Mouse (Mus musculus) gonadal fat pad, adult 2 months (tissue): ENCODE measurements around the gene Serpinh1. TPM values are rescaled to one million over a fixed set of nuclear protein-coding genes. Genes with fewer than 3 reads are reported as not detected.
"Not testable (repeated sequence)": the region's sequence is repeated elsewhere in the genome, so short reads cannot be mapped to it uniquely, and the experiment has no call there.

Source experiments
- DNase-seq: peaks from one replicate; pipeline ENCODE4 v3.0.0-alpha.2; 2012; ENCODE audit warnings: low read depth
- polyA plus RNA-seq: library from polyadenylated mRNA; depleted of rRNA; stranded (reverse); fragments of >200 nt; gene quantifications from 2 replicates; pipeline ENCODE4 v1.2.3, GENCODE M21; 2012

Gene Serpinh1
- polyA plus RNA-seq, 1 experiment = 502 TPM

DNA sequence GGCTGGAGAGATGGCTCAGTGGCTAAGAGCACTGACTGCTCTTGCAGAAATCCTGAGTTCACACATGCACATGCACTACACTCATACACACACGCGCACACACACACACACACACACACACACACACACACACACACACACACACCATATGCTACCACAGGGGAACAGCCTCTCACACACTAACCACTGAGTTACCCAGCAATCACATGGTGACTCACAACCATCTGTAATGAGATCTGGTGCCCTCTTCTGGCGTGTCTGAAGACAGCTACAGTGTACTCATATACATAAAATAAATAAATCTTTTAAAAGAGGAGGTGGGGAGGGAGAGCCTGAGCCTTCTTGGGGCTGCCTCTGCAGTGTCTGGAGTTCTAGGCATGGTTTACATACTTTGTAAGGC is 21.3 kb upstream of the Serpinh1 start:
- DNase-seq = not testable (repeated sequence)

DNA sequence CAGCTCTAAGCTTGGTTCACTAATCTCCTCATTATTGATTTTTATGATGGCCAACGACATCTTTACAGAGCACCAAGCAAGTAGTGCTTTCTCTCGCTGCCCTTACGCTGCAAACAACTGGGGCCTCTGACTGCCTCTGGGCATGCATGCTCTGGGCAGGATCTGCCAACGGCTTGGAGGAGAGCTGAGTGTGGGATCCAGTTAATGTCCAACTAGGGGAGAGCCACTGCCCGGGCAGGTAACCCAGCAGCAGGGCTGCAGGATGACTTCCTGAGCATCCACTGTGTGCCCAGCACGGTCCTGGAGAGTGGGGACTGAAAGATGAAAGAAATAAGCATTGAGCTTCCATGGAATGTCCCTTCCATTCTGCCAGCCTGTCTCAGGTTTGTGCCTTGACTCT is 13.7 kb upstream of the Serpinh1 start:
- no peak for DNase-seq

DNA sequence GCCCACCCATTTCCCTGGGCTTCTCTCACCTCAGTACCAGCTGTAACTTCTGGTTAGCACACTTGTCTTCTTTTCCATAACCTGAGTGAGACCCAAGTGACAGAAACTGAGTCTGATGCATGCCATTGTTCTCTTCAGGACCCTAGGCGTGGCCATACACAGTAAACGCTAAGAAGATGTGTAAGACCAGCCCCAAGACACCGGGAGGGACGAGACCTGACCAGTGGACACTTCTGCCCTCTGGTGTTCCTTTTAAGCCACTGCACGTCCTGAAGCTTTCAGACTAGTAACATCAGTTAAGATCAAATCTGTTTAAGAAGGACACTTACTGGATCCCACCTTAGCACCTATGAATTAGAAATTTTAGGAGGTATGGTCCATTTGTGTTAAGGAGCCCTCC is 12.0 kb upstream of the Serpinh1 start:
- DNase-seq = no peak

DNA sequence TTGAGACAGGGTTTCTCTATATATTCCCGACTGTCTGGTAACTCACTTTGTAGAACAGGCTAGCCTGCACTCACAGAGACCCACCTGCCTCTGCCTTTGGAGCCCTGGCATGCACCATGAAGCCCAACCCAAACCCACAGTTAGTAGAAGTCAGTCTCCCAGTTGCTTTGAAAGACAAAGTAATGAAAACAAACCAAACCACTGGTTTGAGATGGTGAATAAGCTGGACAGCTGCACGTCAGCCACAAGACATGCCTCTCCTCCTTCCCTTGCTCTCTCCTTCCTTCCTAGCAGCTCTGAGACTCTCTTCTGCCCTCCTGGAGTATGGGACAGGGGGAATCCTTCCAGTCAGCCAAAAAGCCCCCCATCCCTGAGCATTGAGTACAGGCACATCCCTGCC is 9.1 kb upstream of the Serpinh1 start:
- no peak for DNase-seq

DNA sequence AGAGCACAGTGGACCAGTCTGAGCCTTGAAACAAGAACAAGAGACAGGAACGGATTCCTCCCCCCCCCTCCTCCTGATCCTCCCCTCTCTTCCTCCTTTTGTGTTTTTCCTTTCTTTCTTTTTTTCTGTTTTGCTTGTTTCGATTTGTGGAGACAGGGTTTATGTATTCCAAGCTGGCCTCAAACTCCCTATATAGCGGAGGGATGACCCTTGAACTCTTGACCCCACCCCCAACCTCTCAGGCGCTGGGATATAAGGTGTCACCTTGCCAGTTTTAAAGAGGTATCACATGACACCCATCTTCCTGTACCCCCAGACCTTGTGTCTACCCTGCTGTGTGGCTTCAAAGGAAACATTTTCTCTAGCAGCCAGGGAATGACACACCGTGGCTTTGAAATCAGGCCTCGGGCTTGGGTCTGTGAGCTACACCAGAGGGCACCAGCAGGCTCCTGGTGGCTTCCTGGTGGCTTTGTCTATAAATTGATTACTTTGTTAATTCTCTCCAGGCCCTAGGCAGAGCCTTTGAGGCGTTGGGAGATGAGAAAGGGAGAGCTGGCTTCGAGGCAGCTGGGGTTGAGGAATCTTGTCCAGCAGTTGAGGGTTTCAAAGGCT is 7.9 kb upstream of the Serpinh1 start:
- DNase-seq = no peak

DNA sequence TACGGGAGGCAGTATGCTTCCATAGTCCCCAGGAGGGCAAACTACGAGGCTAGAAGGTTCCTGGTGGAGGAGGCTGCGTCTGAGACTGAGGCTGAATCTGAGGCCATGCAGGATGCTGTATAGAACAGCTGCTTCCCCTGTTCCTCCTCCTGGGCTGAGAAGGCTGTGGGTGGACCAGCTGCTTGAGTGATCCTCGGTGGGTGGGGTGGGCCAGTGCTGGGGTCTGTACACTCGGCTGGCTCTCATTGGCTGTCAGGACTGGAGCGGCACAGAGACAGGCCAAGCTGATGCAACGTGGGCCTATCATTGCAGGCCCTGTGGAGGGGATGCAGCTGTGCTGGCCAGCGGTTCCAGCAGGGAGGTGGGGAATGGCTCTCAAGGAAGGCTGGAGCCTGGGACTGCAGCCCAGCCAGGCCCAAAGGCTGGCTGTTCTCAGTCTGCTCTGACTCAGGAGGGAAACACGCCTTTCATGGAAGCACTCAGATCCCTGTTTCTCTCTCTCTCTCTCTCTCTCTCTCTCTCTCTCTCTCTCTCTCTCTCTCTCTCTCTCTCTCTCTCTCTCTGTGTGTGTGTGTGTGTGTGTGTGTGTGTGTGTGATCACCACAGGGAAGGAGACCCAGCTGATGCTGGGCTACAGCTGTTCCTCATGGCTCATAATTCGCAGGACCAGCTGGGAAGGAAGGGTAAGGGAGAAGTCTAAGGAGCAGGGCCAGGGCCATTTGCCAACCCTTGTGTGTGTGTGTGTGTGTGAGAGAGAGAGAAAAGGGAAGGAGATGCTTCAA is 7.2 kb upstream of the Serpinh1 start:
- no peak for DNase-seq

DNA sequence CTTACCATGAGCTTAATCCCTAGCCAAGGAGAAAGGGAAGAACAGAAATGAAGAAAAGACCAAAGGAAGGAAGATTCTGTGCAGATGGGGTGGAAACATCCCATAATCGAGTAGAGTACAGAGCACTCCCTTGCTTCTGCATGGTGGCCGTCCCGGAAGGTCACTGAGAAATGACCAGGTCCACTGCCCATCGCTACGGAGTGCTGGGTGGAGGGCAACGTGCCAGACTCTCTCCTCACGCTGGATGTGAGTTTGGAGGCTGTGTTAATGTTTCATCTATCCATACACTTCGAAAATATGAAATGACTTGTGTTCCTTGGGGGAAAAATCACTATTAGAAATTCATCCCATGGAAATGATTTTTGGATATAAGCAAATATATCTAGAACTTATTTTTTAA is 5.3 kb upstream of the Serpinh1 start:
- no peak for DNase-seq

DNA sequence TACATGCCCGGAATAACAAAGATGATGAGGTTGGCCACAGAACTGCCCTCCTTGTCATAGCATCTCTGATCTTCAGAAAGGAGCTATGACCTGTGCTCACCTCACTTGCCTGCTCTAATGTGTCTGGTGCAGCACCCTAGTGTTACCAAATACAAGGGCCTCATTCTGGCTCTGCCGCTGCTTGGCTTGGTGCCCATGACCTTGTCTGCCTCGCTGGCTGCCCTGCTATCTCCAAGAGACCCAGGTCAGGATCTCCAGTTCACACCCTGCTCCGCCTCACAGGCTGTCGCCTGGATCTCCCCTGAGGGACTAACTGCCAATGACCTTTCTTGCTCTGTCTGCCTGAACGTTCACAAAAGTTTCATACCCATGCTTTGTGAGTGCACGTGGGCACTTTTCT is 4.2 kb upstream of the Serpinh1 start:
- no peak for DNase-seq

DNA sequence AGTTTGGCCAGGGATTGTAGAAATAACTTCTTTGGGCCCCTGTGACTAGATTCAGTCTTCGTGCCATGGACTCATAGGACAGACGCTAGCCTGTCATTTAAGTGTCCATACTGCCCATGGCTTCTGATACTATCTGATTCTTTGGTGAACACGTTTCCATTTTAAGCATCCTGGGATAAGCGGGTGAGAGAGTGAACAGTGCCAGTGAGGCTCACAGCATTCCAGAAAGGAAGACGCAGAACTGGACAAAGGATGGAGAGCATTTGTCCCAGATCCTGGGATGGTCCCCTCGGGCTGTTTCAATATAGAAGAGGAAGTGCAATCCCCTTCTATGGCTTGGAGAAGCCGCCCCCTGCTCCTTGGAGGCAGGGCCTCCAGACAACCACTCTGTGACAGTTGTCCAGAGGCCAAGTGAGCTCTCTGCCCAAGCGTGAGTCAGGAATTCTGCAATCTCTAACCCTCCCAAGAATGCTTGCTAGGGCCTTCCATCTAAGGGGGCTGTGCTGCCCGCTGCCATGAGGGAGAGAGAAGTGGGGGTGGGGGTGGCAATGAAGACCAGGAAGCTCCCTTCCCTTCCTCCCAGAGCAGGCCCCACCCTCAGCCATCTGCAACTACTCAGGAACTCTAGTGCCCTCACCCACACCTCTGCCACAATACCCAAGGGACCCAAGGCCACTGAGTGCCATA is 3.3 kb upstream of the Serpinh1 start:
- DNase-seq = no peak

DNA sequence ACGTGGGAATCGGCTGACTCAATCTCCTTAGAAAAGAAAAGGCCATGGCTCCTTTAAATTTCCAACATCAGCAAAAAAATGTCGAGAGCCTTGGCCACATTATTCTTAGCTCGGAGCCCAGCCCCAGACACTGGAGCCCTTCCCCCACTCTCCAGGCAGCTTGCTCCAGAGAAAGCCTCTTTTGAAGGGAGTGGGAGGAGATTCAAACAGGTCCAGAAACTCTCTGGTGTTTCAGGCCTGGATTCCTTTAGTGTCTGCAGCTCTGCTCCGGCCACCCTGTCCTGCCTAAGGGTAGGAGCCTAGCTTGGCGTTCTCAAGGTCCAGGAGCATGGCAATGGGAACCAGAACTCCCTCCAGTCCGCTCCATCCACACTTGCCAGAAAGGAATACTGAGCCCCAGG is 2.7 kb upstream of the Serpinh1 start:
- DNase-seq = no peak

DNA sequence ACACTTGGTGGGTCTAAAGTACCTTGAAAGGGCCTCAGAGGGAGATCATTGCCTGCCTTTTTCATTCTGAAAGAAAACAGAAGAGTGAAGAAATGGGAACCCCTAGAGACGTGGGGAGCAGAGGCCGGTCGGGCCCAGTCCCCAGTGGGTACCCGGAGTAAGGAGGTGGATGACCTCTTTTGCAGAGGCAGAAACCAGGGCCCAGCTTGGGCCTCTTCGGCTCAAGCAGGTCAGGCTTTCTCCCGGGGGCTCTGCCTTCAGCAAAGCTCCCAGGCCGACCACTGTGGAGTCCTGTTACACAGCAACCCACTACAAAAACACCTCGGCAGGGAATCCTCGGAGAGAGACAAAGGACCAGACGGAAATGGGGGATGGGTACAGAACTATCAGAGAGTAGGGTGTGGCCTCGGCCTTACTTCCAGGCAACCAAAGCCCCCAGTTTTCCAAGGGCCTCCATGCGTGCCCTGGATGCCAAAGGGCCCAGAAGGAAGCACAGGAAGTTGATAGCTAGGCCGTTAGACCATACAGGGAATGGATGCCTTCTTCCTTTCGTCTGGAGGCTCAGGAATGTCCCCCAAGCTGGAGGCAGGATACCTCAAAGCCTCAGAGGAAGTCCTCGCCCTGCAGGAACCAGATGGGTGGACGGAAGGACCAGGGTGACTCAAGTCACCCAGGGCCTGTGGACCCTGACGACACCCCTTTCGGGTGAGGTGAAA is 1.1 kb downstream of the Serpinh1 start:
- DNase-seq = no peak

DNA sequence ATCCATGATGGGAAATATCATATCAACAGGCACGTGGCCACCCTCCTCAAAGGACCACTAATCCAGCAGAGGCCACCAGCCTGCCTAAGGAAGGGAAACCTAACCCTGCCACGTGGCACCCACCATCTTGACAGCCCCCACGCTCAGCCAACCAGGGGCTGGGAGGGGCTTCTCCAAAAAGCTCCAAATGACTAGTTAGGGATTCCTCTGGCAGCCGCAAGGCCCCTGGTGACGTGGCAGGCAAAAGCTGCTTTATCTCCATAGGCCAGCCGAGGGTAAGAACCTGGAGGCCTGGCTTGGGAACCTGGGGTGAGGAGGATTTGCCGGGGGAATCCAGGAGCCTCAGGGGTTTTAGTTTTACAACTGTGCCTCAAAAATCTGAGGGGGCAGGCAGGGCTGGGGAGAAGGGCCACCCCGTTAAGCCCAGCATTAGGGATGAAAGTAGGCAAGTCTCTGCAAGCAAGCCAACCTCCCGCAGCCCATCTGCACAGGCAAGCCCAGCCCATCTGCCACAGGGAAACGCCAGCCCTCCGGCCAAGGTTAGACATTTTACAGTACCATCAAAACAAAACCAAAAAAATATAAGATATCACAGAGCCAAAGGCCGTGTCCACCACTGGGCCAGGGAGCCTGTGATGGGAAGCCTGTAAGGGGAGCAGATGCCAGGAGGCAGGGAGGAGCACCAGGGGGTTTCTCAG is 1.8 kb downstream of the Serpinh1 start:
- DNase-seq = no peak

DNA sequence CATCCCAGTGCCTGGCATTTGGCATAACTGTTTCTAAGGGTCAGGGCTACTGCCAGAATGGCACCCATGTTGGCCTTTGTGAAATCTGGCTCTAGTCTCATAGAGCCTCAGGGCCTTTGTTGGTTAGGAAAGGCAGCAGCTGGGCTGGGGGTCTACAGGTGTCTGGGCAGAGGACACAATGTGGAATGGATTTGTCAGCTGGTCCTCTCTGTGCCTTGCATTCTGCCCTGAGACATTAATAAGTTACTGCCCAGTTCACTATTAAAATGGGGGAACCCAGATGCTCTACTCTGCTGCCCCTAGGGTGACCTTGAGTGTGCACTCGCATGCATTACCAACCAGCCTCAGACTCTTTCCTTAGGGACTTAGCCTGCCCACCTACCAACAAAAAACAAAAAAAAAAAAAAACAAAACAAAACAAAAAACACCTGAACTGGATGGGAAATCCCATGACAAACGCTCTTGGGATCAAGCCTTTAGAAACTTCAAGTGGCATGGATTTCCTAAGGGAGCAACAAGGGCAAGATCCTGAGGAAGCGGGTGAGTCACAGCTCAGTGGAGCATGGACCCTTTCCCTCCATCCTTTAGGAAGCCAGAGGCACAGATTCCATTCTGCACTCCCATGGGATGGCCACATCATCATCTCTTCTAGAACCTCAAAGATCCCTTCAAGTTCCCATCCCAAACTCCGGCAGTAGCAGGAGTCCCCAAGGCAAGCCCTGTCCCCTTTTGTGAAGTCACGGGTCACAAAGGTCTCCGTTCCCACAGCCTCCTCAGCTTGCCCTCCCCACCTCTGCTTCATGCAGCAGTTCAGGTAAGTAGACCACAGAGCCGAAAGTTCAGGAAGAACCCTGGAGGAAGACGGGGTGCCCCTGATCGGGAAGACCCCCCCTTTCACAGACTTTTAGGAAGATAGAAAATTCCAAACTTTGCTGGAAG is 3.0 kb downstream of the Serpinh1 start:
- DNase-seq = no peak

DNA sequence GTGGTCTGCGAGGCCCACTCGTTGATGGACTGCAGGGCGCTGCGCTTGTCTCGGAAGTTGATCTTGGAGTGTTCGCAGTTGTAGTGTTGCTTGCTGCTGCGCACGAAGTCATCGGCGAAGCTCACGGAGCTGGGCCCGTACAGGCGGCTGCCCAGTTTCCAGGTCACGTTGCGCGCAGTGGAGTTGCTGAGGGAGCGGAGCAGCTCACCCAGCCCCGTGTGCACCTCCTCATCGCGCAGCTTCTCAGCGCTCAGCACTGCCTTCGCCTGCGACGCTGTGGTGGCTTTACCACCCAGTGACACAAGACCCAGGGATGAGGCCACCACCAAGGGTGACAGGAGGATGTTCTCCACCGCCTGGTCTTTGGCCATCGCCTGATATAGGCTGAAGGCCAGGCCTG is 4.2 kb downstream of the Serpinh1 start:
- DNase-seq = no peak

DNA sequence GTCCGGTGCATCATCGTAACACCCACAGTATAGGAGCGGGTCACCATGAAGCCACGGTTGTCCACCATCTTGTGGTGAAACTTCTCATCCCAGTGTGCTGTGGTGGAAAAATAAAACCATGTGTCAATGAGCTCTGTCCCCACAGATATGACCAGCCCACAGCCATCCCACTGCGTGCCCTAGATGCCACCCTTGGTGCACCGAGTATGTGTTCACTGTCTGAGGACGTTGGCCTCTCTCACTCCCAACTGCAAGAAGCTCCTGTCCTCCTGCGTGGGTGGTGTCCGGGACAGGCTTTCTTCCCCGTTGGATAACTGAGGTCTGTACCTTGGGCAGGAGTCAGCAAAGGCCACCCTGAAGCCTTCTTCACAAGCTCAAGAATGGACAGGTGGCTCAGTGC is 5.8 kb downstream of the Serpinh1 start:
- DNase-seq = no peak

DNA sequence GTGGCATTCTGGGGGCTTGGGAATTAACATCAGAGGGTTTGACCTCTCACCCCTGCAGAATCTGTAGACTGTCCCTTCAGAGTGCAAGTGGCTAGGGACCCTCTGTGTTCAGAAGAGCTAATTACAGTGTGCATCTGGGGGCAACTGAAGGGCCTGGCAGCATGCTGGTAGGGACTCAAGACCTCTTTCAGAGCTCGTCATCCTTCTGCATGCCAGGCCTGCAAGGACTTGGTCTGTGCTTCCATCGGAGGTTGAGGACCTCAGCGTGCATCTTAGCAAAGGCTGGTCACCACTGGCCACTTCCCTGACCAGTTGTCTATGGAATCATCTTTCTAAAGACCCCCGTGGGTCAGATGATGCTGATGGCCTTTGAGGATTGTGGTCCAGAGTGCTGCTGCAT is 9.5 kb downstream of the Serpinh1 start:
- DNase-seq = no peak

DNA sequence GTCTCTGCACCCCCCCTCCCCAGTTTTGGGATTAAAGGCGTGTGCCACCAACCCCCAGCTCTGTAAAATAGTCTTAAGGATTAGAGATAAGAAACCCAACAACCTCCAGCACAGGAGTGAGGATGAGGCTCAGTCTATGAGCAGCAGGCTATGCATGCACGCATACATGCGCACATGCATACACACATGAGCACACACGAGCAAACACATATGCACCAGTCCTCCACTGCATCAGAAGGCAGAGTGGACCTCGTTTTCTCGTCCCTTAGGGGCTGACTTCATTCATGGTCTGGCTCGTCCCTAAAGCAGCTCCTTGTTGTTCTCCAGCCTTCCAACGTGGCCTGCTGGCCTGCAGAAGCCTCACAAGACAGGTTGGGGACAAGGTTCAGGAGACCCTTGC is 12.3 kb downstream of the Serpinh1 start:
- DNase-seq = no peak

DNA sequence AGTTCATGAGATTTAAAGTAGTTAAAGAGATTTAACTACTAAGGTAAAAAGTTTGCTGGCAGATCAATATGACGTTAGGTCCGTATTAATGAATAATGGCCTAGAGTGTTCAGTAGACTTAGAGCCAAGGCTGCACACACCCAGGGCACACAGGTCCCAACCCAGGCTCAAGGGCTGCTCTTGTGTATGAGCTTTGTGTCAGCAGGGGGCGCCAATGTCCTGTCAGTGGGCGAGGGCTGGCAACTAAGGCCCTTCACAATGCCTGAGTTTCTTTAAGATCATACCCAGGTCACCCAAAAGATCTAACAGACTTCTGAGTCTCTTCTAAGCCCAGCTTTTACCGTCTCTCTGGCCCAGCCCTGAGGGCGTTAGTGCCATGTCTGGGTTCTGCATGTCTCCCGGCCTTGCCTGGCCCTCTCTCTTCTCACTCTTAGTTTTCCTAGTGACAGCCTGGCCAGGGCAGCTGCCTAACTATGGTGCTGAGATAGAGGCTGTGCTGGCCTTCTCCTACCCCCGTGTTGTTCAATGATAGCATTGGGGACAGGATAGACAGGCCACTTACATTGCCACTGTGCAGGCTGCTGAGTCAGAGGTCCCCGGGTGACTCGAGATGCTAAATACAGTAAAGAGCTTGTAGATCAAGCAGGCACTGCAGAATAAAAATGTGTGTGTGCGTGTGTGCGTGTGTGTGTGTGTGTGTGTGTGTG is 20.1 kb downstream of the Serpinh1 start:
- DNase-seq = no peak

DNA sequence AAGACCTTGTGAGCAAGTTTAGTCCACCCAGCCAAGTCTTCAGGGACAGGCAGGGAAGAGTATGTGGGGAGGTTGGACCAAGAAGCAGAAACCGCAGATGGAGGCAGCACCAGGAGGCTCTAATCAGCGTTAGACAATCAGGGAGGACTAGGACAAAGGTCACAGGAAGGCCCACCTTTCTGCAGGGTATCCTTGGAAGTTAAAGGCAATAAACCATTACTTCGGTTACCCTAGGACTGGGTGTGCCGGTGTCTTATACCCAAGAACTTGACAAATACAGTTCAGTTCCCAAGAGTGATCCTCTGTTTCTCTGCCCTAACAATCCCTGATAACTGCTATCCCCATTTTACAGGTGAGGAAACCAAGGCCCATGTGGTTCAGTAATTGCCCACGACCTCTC is 23.0 kb downstream of the Serpinh1 start:
- no peak for DNase-seq

DNA sequence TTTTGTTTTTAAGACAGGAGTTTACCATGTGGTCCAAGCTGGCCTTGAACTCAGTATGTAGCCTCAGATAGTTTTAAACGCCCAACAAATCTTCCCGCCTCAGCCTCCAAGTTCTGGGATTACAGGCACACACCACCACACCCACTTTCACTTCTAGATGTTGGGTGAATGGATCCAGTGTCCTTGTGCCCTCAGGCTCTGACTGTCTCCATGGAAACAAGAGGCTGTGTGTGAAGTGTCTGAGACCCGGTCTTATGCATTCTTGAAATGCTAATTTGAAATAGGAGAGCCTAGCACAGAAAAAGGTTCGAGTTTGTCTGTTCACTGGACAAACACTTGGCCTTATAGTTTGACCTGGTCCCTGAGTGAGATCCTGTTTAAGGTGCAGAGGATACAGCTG is 24.2 kb downstream of the Serpinh1 start:
- no peak for DNase-seq
